39 mouse cellular contexts compared by ENCODE assay signal in the genomic region with DNA sequence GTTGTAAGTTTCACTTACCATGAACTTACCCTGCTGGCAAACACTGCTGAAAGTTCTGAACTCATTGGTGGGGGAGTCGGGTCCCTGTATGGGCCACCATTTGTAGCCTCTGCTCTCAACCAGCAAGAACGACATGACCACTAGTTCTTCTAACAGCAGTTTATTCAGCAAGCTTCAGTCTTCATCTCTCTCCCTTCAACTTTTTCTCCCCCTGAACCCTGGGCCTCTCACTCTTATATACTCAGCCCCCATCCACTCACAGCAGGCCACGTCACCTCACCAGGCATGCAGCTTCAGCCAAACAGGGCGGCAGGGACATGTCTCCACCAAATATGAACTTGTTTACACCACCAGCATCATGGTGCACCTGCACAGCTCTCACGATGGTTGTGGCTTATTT. TPM values are rescaled to one million over a fixed set of nuclear protein-coding genes. Genes with fewer than 3 reads are reported as not detected.
"Had no signal": no experiment of that assay in that cellular context is flagged by ENCODE, and none has a peak within 500 bp of the region (broad histone marks: within the 10 kb centered on the region; RNA-seq: fewer than 3 reads in every experiment).

No protein-coding gene starts in this region.

RNA-seq across cellular contexts. Expression of a gene that starts 9.8 kb away (rescaled TPM):
- total RNA-seq: monocyte, adult 5-6 weeks had no signal
- polyA plus RNA-seq: liver, adult 2 months; liver, embryonic 12.5 days; liver, embryonic 15.5 days; liver, embryonic 16.5 days; liver, postnatal 0 days; lung, postnatal 0 days; macrophage; midbrain, embryonic 10.5 days; midbrain, embryonic 12.5 days; midbrain, embryonic 13.5 days; midbrain, postnatal 0 days had no signal

RNA-seq across cellular contexts. Expression of a gene that starts 25.4 kb away (rescaled TPM):
- total RNA-seq: left cerebral cortex, postnatal 10 days; left cerebral cortex, postnatal 14 days; left cerebral cortex, postnatal 25 days; left cerebral cortex, postnatal 36 days; left cerebral cortex, postnatal 4 days; liver, adult 2 months; megakaryocyte progenitor cell, adult 5-6 weeks; megakaryocyte, adult 5-6 weeks; megakaryocyte-erythroid progenitor cell, adult 5-6 weeks; midbrain, postnatal 0 days; monocyte, adult 5-6 weeks had no signal
- polyA plus RNA-seq: limb, embryonic 10.5 days; limb, embryonic 11.5 days; limb, embryonic 12.5 days; limb, embryonic 13.5 days; limb, embryonic 14.5 days; limb, embryonic 15.5 days; liver, adult 2 months; liver, embryonic 11.5 days; liver, embryonic 12.5 days; liver, embryonic 13.5 days; liver, embryonic 14.5 days; liver, embryonic 15.5 days; liver, embryonic 16.5 days; liver, postnatal 0 days; lung, adult 2 months; lung, embryonic 14.5 days; lung, embryonic 15.5 days; lung, embryonic 16.5 days; lung, postnatal 0 days; macrophage; midbrain, embryonic 10.5 days; midbrain, embryonic 11.5 days; midbrain, embryonic 12.5 days; midbrain, embryonic 13.5 days; midbrain, embryonic 14.5 days; midbrain, embryonic 15.5 days; midbrain, embryonic 16.5 days; midbrain, postnatal 0 days; neural tube, embryonic 11.5 days; neural tube, embryonic 12.5 days had no signal

RNA-seq across cellular contexts. Expression of a gene that starts 31.2 kb away (rescaled TPM):
- total RNA-seq: left cerebral cortex, postnatal 10 days; left cerebral cortex, postnatal 14 days; left cerebral cortex, postnatal 25 days; left cerebral cortex, postnatal 36 days; left cerebral cortex, postnatal 4 days; liver, adult 2 months; megakaryocyte progenitor cell, adult 5-6 weeks; megakaryocyte, adult 5-6 weeks; megakaryocyte-erythroid progenitor cell, adult 5-6 weeks; midbrain, postnatal 0 days; monocyte, adult 5-6 weeks had no signal
- polyA plus RNA-seq: limb, embryonic 10.5 days; limb, embryonic 11.5 days; limb, embryonic 12.5 days; limb, embryonic 13.5 days; limb, embryonic 14.5 days; limb, embryonic 15.5 days; liver, adult 2 months; liver, embryonic 11.5 days; liver, embryonic 12.5 days; liver, embryonic 13.5 days; liver, embryonic 14.5 days; liver, embryonic 15.5 days; liver, embryonic 16.5 days; liver, postnatal 0 days; lung, adult 2 months; lung, embryonic 14.5 days; lung, embryonic 15.5 days; lung, embryonic 16.5 days; lung, postnatal 0 days; macrophage; midbrain, embryonic 10.5 days; midbrain, embryonic 11.5 days; midbrain, embryonic 12.5 days; midbrain, embryonic 13.5 days; midbrain, embryonic 14.5 days; midbrain, embryonic 15.5 days; midbrain, embryonic 16.5 days; midbrain, postnatal 0 days; neural tube, embryonic 11.5 days; neural tube, embryonic 12.5 days had no signal

RNA-seq across cellular contexts. Expression of a gene that starts 45.4 kb away (rescaled TPM):
- total RNA-seq: left cerebral cortex, postnatal 10 days; left cerebral cortex, postnatal 14 days; left cerebral cortex, postnatal 25 days; left cerebral cortex, postnatal 36 days; left cerebral cortex, postnatal 4 days; liver, adult 2 months; megakaryocyte progenitor cell, adult 5-6 weeks; megakaryocyte, adult 5-6 weeks; megakaryocyte-erythroid progenitor cell, adult 5-6 weeks; midbrain, postnatal 0 days; monocyte, adult 5-6 weeks had no signal
- polyA plus RNA-seq: limb, embryonic 10.5 days; limb, embryonic 11.5 days; limb, embryonic 12.5 days; limb, embryonic 13.5 days; limb, embryonic 14.5 days; limb, embryonic 15.5 days; liver, adult 2 months; liver, embryonic 11.5 days; liver, embryonic 12.5 days; liver, embryonic 13.5 days; liver, embryonic 14.5 days; liver, embryonic 15.5 days; liver, embryonic 16.5 days; liver, postnatal 0 days; lung, adult 2 months; lung, embryonic 14.5 days; lung, embryonic 15.5 days; lung, embryonic 16.5 days; lung, postnatal 0 days; macrophage; midbrain, embryonic 10.5 days; midbrain, embryonic 11.5 days; midbrain, embryonic 12.5 days; midbrain, embryonic 13.5 days; midbrain, embryonic 14.5 days; midbrain, embryonic 15.5 days; midbrain, embryonic 16.5 days; midbrain, postnatal 0 days; neural tube, embryonic 11.5 days; neural tube, embryonic 12.5 days had no signal

RNA-seq across cellular contexts. Expression of a gene that starts 53.1 kb away (rescaled TPM):
- total RNA-seq: left cerebral cortex, postnatal 10 days; left cerebral cortex, postnatal 14 days; left cerebral cortex, postnatal 25 days; left cerebral cortex, postnatal 36 days; left cerebral cortex, postnatal 4 days; liver, adult 2 months; megakaryocyte progenitor cell, adult 5-6 weeks; megakaryocyte, adult 5-6 weeks; megakaryocyte-erythroid progenitor cell, adult 5-6 weeks; midbrain, postnatal 0 days; monocyte, adult 5-6 weeks had no signal
- polyA plus RNA-seq: limb, embryonic 10.5 days; limb, embryonic 11.5 days; limb, embryonic 12.5 days; limb, embryonic 13.5 days; limb, embryonic 14.5 days; limb, embryonic 15.5 days; liver, adult 2 months; liver, embryonic 11.5 days; liver, embryonic 12.5 days; liver, embryonic 13.5 days; liver, embryonic 14.5 days; liver, embryonic 15.5 days; liver, embryonic 16.5 days; liver, postnatal 0 days; lung, adult 2 months; lung, embryonic 14.5 days; lung, embryonic 15.5 days; lung, embryonic 16.5 days; lung, postnatal 0 days; macrophage; midbrain, embryonic 10.5 days; midbrain, embryonic 11.5 days; midbrain, embryonic 12.5 days; midbrain, embryonic 13.5 days; midbrain, embryonic 14.5 days; midbrain, embryonic 15.5 days; midbrain, embryonic 16.5 days; midbrain, postnatal 0 days; neural tube, embryonic 11.5 days; neural tube, embryonic 12.5 days had no signal
